Mouse (Mus musculus) left cerebral cortex, postnatal 25 days (tissue): ENCODE results near the gene Piezo1. TPM values are rescaled to one million over a fixed set of nuclear protein-coding genes. Genes with fewer than 3 reads are reported as not detected.

ENCODE experiments used
- DNase-seq, 2 experiments: peaks; one replicate each; pipeline ENCODE4 v3.0.0; 2022; ENCODE audit warnings: low spot score in 2 of 2, mixed read lengths in 1 of 2
- intact Hi-C: fragments of 180-260 bp; cut with DNase I; formaldehyde crosslinking; loops from one replicate; pipeline ENCODE4 v1.15.1; 2025
- total RNA-seq, 2 experiments: library from RNA; stranded (reverse); gene quantifications; 2 replicates each; pipeline ENCODE4 v1.2.3; 2021

The Piezo1 gene
- total RNA-seq, 2 experiments from 2014 or later: 5.6 to 6.3 TPM

DNA sequence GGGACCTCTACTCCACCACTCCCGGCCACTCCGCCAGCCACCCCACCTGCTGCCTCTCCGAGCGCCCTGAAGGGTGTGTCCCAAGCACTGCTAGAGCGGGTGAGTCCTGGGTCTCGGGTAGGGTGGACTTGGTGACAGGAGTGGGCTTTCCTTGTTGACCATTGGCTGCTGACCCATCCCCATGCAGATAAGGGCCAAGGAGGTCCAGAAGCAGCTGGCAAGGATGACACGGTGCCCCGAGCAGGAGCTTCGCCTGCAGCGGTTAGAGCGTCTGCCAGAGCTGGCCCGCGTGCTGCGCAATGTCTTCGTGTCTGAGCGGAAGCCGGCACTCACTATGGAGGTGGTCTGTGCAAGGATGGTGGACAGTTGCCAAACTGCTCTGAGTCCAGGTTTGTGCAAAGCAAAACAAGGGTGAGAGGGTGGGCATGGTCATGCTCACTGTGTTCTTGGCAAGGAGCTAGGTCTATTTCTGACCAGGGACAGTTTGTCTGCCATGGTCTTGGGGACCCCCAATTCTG, 20.7 kb upstream of the Piezo1 start:
- intact Hi-C loops: no loop called here
- DNase-seq: no peak

DNA sequence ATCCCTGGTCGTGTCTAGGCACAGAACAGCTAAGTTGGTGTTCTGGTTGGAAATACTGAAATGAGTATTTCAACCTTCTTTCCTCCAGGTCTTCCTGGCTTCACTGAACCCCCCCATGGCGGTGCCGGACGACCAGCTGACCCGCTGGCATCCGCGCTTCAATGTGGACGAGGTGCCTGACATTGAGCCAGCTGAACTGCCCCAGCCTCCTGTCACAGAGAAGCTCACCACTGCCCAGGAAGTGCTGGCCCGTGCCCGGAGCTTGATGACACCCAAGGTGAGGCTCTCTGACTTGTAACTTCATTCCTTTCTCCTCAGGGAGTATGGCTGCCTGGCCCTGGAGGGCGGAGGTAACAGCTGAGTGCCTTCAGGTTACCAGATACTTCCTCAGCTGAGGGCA, 20.0 kb upstream of the Piezo1 start:
- no peak for DNase-seq
- intact Hi-C loops: no loop called here

DNA sequence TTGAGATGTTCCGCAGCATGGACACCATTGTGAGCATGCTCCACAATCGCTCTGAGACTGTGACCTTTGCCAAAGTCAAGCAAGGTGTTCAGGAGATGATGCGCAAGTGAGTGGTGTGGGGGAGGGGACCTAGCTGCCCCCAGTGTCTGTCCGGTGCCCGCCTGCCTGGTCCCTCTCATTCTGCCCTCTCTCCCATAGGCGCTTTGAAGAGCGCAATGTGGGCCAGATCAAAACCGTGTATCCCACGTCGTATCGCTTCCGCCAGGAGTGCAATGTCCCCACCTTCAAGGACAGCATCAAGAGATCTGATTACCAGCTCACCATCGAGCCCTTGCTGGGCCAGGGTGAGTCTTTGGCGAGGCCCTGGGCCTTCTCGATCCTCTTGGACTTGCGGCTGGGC, 18.9 kb upstream of the Piezo1 start:
- DNase-seq: no peak
- intact Hi-C loops: no loop called here

DNA sequence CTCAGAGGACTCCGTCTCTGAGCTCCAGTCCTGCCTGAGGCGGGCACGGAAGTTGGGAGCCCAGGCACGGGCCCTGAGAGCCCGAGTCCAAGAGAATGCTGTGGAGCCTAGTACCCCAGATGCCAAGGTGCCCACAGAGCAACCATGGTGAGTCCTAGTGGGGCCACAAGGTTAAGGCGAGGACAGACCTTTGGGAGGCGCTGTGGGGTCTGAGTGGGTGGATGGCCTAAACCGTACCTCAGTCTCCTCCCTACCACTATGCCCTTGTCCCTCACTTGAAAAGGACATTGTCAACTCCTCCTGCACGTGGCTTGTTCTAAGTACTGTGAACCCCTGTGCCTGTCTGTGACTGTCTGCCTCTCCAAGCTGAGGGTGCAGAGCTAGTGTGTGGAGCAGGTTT, 18.2 kb upstream of the Piezo1 start:
- intact Hi-C loops: no loop called here
- no peak for DNase-seq

DNA sequence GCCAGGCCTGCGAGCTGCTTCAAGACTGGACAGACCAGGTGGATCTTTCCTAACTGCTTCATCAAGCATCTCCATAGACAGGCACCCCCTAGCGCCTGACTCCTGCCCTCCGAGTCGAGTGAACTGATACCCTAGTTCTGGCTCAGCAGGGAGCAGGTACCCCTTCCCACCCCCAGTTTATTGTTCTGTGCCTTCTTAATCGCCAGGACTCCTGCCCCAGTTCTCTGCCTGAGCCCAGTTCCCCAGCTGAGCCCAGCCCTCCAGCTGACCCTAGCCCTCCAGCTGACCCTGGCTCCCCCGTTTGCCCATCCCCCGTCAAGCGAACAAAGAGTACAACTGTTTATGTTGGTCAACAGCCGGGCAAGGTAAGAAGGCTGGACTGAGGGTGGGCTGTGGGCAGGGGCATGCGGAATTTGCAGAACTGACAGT, 17.8 kb upstream of the Piezo1 start:
- DNase-seq: no peak
- intact Hi-C loops: no loop called here

DNA sequence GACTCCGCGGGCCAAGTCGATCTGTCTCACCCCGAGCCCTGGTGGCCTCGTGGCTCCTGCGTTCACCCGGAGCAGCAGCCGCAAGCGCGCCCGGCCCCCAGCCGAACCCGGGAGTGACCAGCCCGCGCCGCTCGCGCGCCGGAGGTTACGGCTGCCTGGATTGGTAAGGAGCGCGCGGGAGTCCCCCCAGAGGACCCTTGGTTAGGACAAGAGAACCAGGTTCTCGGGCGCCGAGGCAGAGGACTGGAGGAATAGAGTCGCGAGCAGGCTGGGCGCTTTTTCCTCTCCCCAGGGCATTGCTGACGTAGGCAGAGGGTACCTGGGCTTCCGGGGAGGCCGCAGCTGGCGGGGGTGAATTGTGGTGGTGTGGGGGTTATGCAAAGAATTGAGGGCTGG, 17.0 kb upstream of the Piezo1 start:
- DNase-seq: no peak
- intact Hi-C loops: no loop called here

DNA sequence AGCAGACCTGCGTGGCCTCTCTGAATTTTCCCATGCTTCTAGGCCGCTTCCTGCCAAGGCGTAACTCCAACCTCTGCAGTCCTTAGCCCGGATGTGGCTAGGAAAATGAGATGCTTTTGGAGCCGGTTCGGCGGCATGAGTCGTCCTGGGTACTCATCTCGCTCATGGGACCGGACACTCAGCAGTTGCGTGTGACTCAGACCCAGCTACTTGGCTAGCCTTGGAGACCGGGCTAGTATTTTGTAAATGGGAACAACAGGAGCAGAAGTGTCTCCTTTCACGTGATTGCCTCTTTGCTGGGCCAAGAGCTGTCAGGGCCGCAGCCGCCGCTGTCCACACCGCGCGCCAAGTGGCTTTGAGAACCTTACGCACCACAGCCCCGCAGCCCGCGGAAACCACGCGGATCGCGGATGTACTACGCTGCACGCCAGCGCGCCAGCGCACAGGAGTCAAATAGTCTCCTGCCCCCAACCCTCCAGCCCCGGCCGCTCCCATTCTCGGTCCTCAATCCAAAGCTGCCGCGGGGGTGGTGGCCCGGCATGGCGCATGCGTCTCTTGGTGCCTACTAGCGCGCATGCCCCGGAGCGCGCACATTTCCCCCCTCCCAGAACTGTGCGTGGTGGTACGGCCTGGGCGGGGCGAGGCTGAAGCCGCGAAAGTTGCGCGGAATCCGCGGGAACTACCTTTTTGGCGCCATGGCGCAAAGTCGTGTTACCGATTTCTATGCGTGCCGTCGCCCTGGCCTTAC, 16.4 kb upstream of the Piezo1 start, which contains the start of gene Cdt1:
Gene Cdt1 (plus strand): TSS at position 655 of the 748 bp plus-strand sequence.
- intact Hi-C loops: no loop called here
- peak; percentile 96 to 98 for DNase-seq

DNA sequence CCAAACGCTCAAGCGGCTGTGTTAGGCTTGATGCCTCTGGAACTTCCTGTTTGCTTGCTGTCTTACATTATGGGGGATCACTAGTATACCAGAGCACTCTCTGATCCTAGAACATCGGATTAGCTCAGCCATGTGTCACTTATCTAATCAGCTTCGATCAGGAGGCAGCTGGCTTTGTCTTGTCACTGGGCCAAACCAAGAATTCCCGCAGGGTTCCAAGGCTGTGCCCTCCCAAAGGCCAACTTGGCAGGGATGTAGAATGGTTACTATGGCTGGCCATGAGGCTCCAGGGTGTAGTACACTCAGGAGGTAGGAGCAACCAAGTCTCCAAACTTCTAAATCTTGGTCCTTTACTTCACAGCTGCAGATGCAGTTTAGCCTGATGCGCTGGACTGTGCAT, 15.6 kb upstream of the Piezo1 start:
- intact Hi-C loops: no loop called here
- DNase-seq: no peak

DNA sequence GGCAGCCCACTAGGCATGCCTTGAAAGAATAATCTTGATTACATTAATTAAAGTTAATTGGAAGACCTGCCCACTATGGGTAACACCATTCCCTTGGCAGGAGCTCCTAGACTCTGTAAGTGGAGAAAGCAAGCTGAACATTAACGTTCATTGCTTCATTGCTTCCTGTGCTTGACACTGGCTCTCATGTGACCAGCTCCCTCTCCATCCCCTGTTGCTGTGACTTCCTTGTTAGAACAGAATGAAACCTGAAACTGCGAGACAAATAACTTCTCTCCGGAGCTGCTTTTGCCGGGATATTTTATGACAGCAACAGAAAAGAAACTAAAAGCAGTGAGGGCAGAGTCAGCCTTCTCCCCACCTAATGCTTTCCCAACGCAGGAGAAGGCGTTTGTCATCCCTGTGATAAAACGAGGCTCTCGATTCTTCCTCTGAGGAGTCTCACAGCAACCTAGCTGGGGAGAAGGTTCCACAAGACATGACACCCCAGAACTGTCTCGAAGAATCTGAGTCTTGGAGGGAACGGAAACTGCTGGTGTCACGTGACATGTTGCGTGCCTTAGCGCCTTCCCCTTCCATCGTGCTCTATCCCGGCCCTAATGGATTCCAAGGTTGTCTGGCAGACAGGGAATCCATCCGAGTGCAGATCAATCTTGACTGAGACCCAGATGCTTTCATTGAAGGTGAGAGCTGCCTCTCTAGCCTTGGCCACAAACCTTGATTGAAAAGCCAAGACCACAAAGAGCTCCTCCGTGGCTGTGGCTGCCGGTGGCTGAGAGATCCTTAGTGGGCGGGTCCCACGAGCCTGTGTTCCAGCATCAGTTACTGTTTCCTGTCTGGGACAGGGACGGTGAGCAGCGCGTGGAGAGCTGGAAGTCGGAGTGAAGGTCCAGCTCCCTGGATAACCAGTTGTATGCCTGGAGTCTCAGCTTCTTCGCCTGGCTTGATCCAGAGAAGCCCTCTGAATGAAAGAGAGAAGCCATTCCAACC, 13.5 kb upstream of the Piezo1 start:
- intact Hi-C loops: no loop called here

DNA sequence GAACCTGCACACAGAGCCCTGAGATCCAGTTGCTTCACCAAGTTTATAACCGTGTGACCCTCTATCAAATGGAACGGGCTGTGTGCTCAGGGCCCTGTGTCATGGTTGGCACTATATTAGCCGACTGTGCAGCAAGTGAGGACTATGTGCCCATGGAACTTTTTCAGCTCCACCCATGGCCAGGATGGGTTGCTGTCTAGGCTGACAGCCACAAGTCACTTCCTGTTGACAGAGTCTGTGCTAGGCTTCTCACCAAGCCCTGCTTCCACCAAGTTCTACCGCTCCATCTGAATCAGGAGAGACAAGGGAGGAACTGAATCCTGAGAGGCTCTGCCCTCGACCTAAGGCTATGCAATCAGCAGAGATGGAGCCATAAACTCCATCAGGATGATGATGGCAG, 10.1 kb upstream of the Piezo1 start:
- DNase-seq: no peak
- intact Hi-C loops: no loop called here

More for the DNA sequence above, 13.5 kb upstream of the Piezo1 start:
- no peak for DNase-seq

DNA sequence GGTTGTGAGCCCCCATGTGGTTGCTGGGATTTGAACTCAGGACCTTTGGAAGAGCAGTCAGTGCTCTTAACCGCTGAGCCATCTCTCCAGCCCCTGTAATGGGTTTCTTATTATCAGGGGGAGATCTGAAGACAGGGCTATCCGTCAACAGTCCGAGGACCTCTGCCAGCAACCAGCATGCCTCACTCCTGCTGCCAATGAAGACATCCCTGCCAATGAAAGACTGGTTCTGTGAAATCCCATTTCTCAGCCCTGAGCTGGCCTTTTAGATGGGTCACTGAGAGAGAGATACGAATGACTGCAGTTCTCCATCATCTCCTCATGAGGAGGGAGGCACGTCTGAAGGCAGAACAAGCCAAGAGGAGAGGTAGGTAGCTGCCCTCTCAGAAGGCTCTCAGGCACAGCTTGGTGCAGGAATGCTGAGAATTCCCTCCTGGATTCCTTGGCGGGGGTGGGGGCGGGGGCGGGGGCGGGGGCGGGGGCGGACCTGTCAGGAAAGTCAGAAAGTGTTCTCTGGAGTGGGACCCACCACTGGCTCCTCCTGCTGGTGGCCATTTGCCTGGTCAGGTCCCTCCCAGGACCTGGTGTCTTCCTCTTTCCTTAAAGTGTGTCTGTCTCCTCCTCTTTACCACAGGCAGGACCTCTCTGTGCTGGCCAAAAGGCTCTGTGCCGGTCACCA, 7.7 kb upstream of the Piezo1 start:
- intact Hi-C loops: no loop called here
- DNase-seq: no peak

DNA sequence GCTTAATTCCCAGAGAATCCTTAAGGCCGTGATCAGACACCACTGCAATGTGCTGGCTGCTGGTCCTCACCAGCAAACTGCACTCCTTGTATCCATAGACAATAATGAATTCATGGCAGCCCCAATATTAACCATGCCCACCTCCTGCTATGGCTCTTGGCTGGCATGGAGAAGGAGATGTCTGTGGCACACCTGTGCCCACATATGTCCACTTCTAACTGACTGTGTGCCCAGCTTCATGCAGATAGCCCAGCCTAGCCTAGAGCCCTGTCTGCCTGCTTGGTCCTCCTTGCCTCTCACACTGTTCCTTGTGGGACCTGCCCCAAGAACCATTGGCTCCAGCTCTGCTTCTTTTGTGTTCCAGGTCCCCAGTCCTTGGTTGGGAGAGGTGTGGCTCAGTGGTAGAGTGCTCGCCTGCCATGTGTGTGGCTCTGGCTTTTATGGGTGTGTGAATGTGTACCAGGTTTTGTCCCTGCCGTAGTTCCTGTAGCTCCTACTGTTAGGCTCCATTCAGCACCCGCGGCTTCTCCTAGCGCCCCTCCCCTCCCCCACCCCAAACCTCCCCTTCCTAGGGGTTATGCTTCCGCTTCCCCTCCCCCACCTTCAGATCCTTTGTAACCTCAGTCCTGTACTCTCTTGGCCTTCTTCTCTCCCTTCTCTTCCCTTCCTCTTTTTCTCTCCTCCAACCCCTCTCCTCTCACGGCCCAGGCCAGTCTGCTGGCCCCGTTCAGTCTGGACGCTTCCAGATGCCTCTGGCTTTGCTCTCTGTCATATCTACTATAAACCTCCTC, 6.3 kb upstream of the Piezo1 start:
- intact Hi-C loops: no loop called here
- DNase-seq: no peak

DNA sequence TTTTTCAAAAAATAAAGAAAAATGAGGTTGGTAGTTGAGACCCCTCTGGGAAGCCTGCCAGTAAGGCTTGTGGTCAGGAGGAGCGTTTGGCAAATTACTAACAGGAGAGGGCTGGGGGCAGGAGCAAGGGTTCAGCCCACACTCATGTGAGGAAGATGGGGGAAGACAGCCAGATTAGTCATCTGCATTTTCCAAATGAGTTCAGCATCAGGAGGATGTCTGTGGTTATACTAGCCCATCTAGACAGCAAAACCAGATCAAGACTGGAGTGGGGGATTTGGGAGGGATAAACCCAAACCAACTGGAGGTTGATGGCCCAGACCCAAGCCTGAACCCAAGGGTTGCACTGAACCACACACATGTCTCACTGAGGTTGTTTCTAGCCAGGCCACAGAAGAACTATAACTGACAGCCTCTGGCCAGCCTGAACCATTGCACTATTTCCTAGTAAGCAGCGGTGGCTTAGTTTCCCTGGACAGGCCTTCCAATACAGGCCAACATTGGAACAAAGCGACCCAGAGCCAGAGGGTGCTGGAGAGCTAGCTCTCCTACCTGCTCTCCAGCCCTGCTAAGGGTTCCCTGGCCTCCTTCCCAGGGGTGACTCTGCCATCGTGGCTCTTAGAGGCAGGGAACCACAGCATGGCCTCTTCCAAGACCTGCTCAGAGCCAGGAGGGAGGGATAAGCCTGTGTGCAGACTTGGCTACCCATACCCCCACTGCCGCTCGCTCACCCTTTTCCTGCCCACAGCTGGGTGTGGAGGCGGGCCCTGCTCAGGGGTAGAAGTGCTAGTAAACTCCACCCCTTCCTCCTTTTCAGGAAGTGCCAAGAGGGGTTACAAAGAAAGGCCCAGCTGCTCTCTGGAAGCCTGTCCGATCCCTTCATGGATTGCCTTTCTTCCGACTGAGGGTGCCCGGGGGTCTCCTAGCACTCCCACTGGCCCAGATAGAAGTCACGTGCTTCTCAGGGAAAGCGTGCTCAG, 5.2 kb upstream of the Piezo1 start:
- DNase-seq: peak in 1 of 2 experiments; percentile 55
- intact Hi-C loops: no loop called here

DNA sequence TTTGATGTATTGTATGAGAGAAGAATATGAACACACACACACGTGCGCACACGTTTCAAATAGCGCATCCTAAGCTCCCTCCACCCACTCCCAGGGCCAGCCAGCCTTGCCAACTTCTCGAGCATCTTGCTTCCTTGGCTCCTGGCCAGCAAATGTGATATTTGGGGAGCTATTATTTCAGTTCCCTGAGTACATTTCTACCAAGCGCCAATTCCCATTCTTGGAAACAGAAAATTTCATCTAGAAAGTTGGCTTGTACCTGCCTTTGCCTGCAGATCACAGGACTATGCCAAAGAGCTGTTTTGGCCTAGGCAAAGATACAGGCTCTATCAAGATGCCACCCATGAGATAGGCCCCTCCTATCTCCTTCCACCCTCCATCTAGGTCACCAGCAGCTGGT, 3.7 kb upstream of the Piezo1 start:
- intact Hi-C loops: loop anchor here (5.0 kb wide), 1 partner anchor 112 kb away; the partner anchor contains the start of gene Mvd
- peak; percentile 76 to 83 for DNase-seq

DNA sequence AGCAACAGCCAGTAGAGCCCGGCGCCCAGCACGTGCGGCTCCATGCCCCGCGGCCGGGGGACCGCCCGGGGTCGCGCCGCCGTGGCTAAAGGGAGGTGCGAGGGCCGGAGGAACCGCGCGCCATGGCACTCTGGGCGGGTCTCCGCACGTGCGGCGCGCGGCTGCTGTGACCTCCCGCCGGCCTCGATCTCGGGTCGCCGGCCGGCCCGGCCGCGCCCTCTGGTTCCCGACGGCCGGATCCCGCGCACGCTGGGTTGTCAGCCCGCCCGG, 199 bp downstream of the Piezo1 start:
- intact Hi-C loops: loop anchor here (1.0 to 5.0 kb wide), 2 partner anchors 50 to 109 kb away; partner anchors contain the start of gene Mvd
- DNase-seq: no peak

DNA sequence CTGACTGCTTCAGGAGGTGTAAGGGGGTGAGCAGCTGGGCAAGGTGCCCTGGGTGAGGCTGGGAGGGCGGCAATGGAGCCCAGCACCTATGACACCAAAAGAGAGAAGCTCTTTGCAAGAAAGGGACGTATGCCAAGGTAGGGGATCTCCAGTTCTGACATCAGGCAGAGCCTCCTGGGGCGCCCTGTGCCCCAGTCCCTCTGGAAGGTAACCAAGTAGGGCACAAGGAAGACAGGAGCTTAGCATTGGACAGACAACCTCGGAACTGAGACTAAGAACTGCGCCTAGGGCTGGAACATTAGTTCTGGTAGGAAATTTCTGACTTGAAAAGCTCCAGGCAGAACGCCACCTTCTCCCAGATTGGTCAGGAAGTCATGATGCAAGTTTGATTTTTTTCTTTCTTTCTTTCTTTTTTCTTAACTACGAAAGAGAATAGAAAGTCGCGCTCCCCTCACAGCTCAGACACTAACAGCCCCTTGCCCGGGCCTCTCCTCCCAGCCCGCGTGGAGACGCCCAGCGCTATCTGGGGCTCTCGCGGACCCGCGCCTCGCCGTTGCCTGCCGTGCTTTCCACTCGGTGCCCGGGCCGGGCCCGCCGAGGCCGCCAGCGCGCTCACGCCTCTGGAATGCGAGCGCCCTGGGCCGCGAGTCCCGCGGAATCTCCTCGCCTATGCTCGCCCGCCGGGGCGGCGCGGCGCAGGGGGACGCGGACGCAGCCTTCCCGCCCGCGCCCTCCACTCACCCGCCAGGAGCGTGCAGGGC, 715 bp downstream of the Piezo1 start:
- DNase-seq: no peak
- intact Hi-C loops: loop anchor here (5.0 kb wide), 1 partner anchor 108 kb away; the partner anchor contains the start of gene Mvd

DNA sequence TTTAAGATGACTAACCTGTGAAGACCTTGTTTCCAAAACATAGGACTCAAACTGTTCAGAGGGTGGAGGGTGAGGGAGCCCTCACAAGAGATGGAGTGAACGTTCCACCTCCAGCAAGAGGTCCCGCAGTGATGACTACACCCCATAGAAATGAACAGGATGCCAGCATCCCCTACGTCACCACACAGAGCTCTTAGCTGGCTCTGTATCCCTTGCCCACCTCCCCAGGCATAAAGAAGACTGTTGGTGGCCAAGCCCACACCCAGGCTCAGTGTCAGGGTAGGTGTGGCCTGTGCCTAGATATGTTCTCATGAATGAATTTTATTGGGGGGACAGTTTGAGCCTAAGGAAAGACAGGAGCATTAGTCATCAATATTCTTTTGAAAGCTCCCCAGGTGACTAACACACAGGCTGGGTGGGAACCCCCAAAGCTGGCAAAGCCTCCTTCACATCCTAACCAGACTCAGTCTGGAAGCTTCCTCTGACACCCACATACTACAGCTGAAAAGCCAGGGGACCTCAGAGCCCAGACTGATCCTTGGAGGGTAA, 2.2 kb downstream of the Piezo1 start:
- intact Hi-C loops: no loop called here
- peak in 1 of 2 experiments; percentile 56 for DNase-seq
